Comparison of ENCODE assay signal across 8 mouse cellular contexts in the genomic region with DNA sequence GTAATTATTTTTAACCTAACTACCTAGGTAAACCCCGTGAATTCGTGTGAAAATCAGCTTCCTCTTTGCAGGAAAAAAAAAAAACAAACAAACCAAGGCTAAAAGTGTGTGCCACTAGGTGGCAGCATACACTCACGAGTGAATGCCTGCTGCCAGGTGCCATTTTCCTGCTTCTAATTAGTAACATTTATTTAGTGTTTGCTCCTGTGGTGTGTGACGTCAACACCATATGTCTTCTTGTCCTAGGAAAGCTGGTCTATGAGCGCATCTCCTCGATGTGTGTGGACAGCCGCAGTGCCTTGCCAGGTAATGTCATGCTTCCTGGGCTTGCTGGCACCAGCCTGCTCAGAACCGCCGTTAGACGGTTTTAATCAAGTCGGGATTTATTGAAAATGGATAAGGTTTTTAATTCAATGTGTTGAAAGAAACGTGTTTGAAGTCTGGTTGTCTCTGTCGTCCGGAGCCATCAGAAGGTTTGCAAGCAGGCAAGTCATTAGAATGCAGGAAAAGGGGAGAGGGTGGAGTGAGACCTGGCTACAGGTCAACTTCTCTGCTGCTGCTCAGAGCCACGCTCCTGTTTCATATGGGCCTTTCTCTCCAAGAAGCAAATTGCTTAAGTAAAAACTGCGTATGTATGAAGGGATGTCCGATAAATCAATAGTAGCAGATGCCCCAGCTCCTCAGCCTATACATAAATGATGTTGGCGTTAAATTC. TPM values are rescaled to one million over a fixed set of nuclear protein-coding genes. Genes with fewer than 3 reads are reported as not detected.
DNase-seq lines count a peak whose midpoint lies in the region; ATAC-seq and TF ChIP-seq lines count a peak whose summit lies in the region.

No protein-coding gene starts in this region.

- H3K36me3 ChIP-seq in thymus, adult 2 months (ENCODE audit: control insufficient read depth, insufficient read depth, low read length) = peaks cover 9% of the 10 kb centered on the region; the same call in 1 of the 2 replicates
- peaks cover 36% of the 10 kb centered on the region for H3K36me3 ChIP-seq in forebrain, embryonic 14.5 days (ENCODE audit: control insufficient read depth, insufficient read depth, low read length)
- H3K36me3 ChIP-seq in midbrain, postnatal 0 days (ENCODE audit: insufficient read depth, low read length) = peaks cover 47% of the 10 kb centered on the region
- H3K36me3 ChIP-seq in splenic B cell, adult 2 months (ENCODE audit: control insufficient read depth, insufficient read depth, low read length, poor library complexity, severe bottlenecking) = no peaks in the 10 kb centered on the region; the same call in 1 of the 2 replicates

- no peak overlapping the region for H3K27ac ChIP-seq in thymus, adult 2 months (ENCODE audit: control insufficient read depth, insufficient read depth, low read length)
- no peak overlapping the region for H3K27ac ChIP-seq in forebrain, embryonic 14.5 days (ENCODE audit: low read depth, low read length)
- H3K27ac ChIP-seq in midbrain, postnatal 0 days (ENCODE audit: low read depth, low read length) = no peak overlapping the region

- no peaks in the 10 kb centered on the region for H3K4me1 ChIP-seq in thymus, adult 2 months (replicated peaks; ENCODE audit: control insufficient read depth, insufficient read depth, low read length)
- no peaks in the 10 kb centered on the region for H3K4me1 ChIP-seq in forebrain, embryonic 14.5 days (ENCODE audit: control insufficient read depth, insufficient read depth, low read length)
- H3K4me1 ChIP-seq in midbrain, postnatal 0 days (ENCODE audit: insufficient read depth, low read length) = no peaks in the 10 kb centered on the region

- peak; percentile 45 for DNase-seq in thymus, adult 2 months
- DNase-seq in thymus, adult 18-20 months = no peak
- peak; percentile 69 for DNase-seq in c-Kit-positive CD71-positive TER-119-positive erythroid progenitor cells, embryonic 14.5 days (ENCODE audit: low spot score)
- peak; percentile 95 for DNase-seq in forebrain, embryonic 14.5 days (ENCODE audit: low spot score)
- peak; percentile 85 for DNase-seq in induced T-regulatory cell, adult 2 months (ENCODE audit: low read depth)
- peak; percentile 80 for DNase-seq in left cerebral cortex, postnatal 14 days (ENCODE audit: low spot score in 2 of 2)
- DNase-seq in midbrain, postnatal 0 days (ENCODE audit: low spot score) = peak; percentile 96
- peak; percentile 90 for DNase-seq in splenic B cell, adult 2 months (ENCODE audit: low read depth, low spot score)

- H3K9ac ChIP-seq in forebrain, embryonic 14.5 days (ENCODE audit: low read length) = 0 out of 2 replicates have a peak overlapping the region, but pooled peaks have one; percentile 32
- H3K9ac ChIP-seq in midbrain, postnatal 0 days (replicated peaks; ENCODE audit: low read length, poor library complexity, severe bottlenecking) = no peak overlapping the region

- 0 out of 2 replicates have a peak, but pooled peaks have one; percentile 26 for TF ChIP-seq CTCF in thymus, adult 2 months (IDR thresholded peaks at IDR 0.05; ENCODE audit: borderline replicate concordance, control insufficient read depth, extremely low read depth, insufficient read depth, low read length, poor library complexity)
- TF ChIP-seq CTCF in midbrain, postnatal 0 days (IDR thresholded peaks at IDR 0.05) = peak; percentile 94

- no peak overlapping the region for H3K4me2 ChIP-seq in forebrain, embryonic 14.5 days (ENCODE audit: low read length)
- H3K4me2 ChIP-seq in midbrain, postnatal 0 days (ENCODE audit: low read depth, low read length, poor library complexity, severe bottlenecking) = no peak overlapping the region

- H3K9me3 ChIP-seq in forebrain, embryonic 14.5 days (replicated peaks; ENCODE audit: control insufficient read depth, low read length) = no peaks in the 10 kb centered on the region
- H3K9me3 ChIP-seq in midbrain, postnatal 0 days (ENCODE audit: low read length) = no peaks in the 10 kb centered on the region

- intact Hi-C loops in left cerebral cortex, postnatal 14 days (cut with DNase I) = loop anchor here (1.0 to 10.0 kb wide), 3 partner anchors 86 to 679 kb away; no protein-coding TSS in a partner anchor

- no peaks in the 10 kb centered on the region for H3K27me3 ChIP-seq in thymus, adult 2 months (ENCODE audit: control insufficient read depth, insufficient read depth, low read length)
- H3K27me3 ChIP-seq in forebrain, embryonic 14.5 days (replicated peaks; ENCODE audit: control insufficient read depth, insufficient read depth, low read length) = no peaks in the 10 kb centered on the region
- no peaks in the 10 kb centered on the region for H3K27me3 ChIP-seq in midbrain, postnatal 0 days (ENCODE audit: insufficient read depth, low read length)
- no peaks in the 10 kb centered on the region for H3K27me3 ChIP-seq in splenic B cell, adult 2 months (ENCODE audit: control insufficient read depth, insufficient read depth, low read length, poor library complexity, severe bottlenecking)

- TF ChIP-seq POLR2A in thymus, adult 2 months (IDR thresholded peaks at IDR 0.05; ENCODE audit: control insufficient read depth, extremely low read depth, insufficient read depth, low read length, poor library complexity) = no peak

- WGBS in thymus, adult 2 months = 66% methylated on average over 18 of the region's 18 CpGs
- 50% methylated on average over 18 of the region's 18 CpGs for WGBS in forebrain, embryonic 14.5 days
- 53% methylated on average over 18 of the region's 18 CpGs for WGBS in midbrain, postnatal 0 days

- no peak overlapping the region for H3K4me3 ChIP-seq in thymus, adult 2 months (ENCODE audit: control insufficient read depth, insufficient read depth, low read length)
- no peak overlapping the region for H3K4me3 ChIP-seq in forebrain, embryonic 14.5 days (ENCODE audit: low read depth, low read length)
- H3K4me3 ChIP-seq in midbrain, postnatal 0 days (ENCODE audit: low read depth, low read length) = no peak overlapping the region

- ATAC-seq in forebrain, embryonic 14.5 days = peak; percentile 88
- ATAC-seq in midbrain, postnatal 0 days (ENCODE audit: low FRiP score) = peak; percentile 65; the same call in 1 of the 2 replicates

RNA-seq across cellular contexts. Expression of a gene that starts 26.2 kb away (rescaled TPM):
- 56.2 and 61.1 TPM in 2 replicates for polyA plus RNA-seq in thymus, adult 2 months (2012; rRNA removed)
- 91.0 and 95.1 TPM in 2 replicates for polyA plus RNA-seq in forebrain, embryonic 14.5 days (2014; fragmentation: Nextera tagmentation; extraction: Ambion mirVana)
- 10 to 100 TPM; 58.2 to 61.4 TPM for total RNA-seq in left cerebral cortex, postnatal 14 days (2021)
- total RNA-seq in midbrain, postnatal 0 days (2014; rRNA removed) = 105 and 114 TPM in 2 replicates
- 89.4 and 93.2 TPM in 2 replicates for polyA plus RNA-seq in midbrain, postnatal 0 days (2015; fragmentation: Nextera tagmentation; extraction: Ambion mirVana)

RNA-seq across cellular contexts. Expression of a gene that starts 53.9 kb away (rescaled TPM):
- polyA plus RNA-seq in thymus, adult 2 months (2012; rRNA removed) = 7.3 and 8.7 TPM in 2 replicates
- polyA plus RNA-seq in forebrain, embryonic 14.5 days (2014; fragmentation: Nextera tagmentation; extraction: Ambion mirVana) = 14.8 and 17.5 TPM in 2 replicates
- total RNA-seq in left cerebral cortex, postnatal 14 days (2021) = 10 to 100 TPM; 37.4 to 38.6 TPM
- 24.2 and 28.6 TPM in 2 replicates for total RNA-seq in midbrain, postnatal 0 days (2014; rRNA removed)
- polyA plus RNA-seq in midbrain, postnatal 0 days (2015; fragmentation: Nextera tagmentation; extraction: Ambion mirVana) = 14.7 and 17.4 TPM in 2 replicates

Comparison
In these comparisons a context has a peak if more than half of its experiments do, and no peak if none do; other contexts are left out.
1. DNase-seq: peak in thymus, adult 2 months (single experiment), c-Kit-positive CD71-positive TER-119-positive erythroid progenitor cells, embryonic 14.5 days (single experiment), forebrain, embryonic 14.5 days (single experiment), induced T-regulatory cell, adult 2 months (single experiment), left cerebral cortex, postnatal 14 days (2 of 2), midbrain, postnatal 0 days (single experiment) and splenic B cell, adult 2 months (single experiment); none in thymus, adult 18-20 months (0 of 2).